Mouse (Mus musculus) liver, embryonic 14.5 days (tissue): ENCODE measurements around the gene Rragd.

Experiments used
- CTCF ChIP-seq: IDR thresholded peaks from 2 replicates; pipeline ENCODE4 v1.5.1; 2016; ENCODE audit warnings: antibody characterized with exemption, low read depth, control low read depth
- EP300 ChIP-seq: IDR thresholded peaks from 2 replicates; pipeline ENCODE4 v1.6.1; 2016; ENCODE audit warnings: antibody characterized with exemption, low read depth

DNA sequence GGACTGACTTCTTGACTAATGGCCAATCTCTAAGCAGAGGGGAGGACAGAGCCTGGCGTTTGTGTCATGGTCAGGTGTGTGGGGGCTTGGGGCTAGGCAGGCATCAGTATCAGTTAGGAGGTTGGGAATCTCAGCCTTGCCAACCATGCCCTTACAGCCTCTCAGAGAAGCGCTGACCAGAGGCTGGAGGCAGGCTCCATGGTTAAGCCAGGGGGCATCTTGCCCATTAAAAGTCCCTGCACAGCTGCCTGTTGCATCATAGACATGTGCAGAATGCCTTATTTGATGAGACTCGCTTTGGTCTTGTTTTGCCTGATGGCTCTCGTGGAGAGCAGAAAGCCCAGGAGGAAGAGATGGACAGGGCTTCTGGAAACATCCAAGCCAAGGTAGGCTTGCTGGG lies 80.1 kb downstream of the Rragd start, which contains the start of gene Gabrr2:
- no peak for TF ChIP-seq CTCF
- no peak for TF ChIP-seq EP300
